Mouse (Mus musculus): ENCODE measurements around the gene Itga1. TPM values are rescaled to one million over a fixed set of nuclear protein-coding genes. Genes with fewer than 3 reads are reported as not detected.

The Itga1 gene
- polyA plus RNA-seq, 1 experiment = 3.5 TPM

GRCm38 (mm10) chr13:115006213-115006835 is 95.4 kb downstream of the Itga1 start:
- no peaks in the 10 kb centered on the region for H3K4me1 ChIP-seq (ENCODE audit: control insufficient read depth, insufficient read depth, insufficient read length, low read length)
- no peak for TF ChIP-seq POLR2A (IDR thresholded peaks at IDR 0.05; ENCODE audit: low read depth, low read length)
- TF ChIP-seq CTCF (IDR thresholded peaks at IDR 0.05; ENCODE audit: extremely low read depth, insufficient read length, insufficient replicate concordance, low read depth, low read length) = no peak
- no peaks in the 10 kb centered on the region for H3K27me3 ChIP-seq (ENCODE audit: control insufficient read depth, insufficient read depth, low read length)
- H3K36me3 ChIP-seq (ENCODE audit: control insufficient read depth, insufficient read depth, low read length) = peaks cover 5% of the 10 kb centered on the region
- WGBS = 71% methylated on average over 9 of the region's 9 CpGs
- H3K27ac ChIP-seq (ENCODE audit: insufficient read depth, low read depth, low read length) = no peak overlapping the region
- no peak overlapping the region for H3K4me3 ChIP-seq (ENCODE audit: low read depth, low read length)

DNA sequence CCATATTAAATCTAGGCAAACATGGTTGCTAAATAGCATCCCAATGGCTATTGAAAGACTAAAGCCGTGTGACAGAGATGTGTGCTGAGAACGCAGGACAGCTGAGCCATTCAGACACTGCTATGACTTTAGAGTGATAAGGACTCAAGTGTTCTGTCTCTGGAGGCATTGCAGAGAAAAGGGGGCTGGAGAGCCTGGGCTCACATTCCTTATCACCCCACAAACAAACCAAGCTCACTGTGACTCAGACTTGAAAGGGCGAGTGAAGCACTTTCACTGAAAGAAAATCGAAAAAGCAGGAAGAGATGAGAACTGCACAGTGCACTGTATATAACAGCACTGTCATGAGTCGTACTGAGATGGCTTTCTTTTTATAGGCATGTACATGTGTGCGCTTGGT is 96.4 kb downstream of the Itga1 start:
- Histone ChIP-seq H3K27ac (ENCODE audit: insufficient read depth, low read depth, low read length) (no peak overlapping the region), H3K27me3 (ENCODE audit: control insufficient read depth, insufficient read depth, low read length) (no peaks in the 10 kb centered on the region), H3K4me1 (ENCODE audit: control insufficient read depth, insufficient read depth, insufficient read length, low read length) (no peaks in the 10 kb centered on the region), H3K36me3 (ENCODE audit: control insufficient read depth, insufficient read depth, low read length) (peaks cover 2% of the 10 kb centered on the region), H3K4me3 (ENCODE audit: low read depth, low read length) (no peak overlapping the region)
- WGBS = 70% methylated on average over 6 of the region's 6 CpGs
- TF ChIP-seq POLR2A (IDR thresholded peaks at IDR 0.05; ENCODE audit: low read depth, low read length) = no peak
- no peak for TF ChIP-seq CTCF (IDR thresholded peaks at IDR 0.05; ENCODE audit: extremely low read depth, insufficient read length, insufficient replicate concordance, low read depth, low read length)

DNA sequence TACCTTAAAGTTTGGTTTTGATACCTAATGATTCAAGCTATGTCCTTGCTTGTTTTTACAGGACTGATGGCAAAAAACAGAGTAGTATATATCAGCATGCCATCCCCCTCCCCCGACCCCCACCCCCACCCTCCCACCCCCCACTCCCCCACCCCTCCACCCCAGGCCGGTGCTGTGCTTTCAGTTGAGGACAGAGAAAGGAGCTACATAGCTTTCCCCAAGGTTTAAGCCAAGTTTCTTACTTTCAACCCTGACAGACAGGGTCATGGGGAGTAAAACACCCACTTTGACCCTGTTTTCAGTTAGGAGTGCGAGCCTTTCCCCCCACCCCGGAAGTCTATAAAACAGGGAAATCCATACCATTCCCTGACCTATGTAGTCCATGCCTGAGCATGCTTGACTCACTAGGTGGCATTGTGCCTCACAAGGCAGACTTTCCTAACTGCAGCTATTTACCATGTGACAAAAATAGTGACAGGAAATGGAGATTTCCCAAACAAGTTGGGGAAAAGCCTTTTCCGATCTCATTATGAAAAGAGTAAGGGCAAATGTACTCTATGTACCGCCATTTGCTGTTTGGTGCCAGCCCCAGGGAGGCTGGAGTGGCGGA is 98.2 kb downstream of the Itga1 start:
- Histone ChIP-seq H3K27ac (ENCODE audit: insufficient read depth, low read depth, low read length) (no peak overlapping the region), H3K4me1 (ENCODE audit: control insufficient read depth, insufficient read depth, insufficient read length, low read length) (no peaks in the 10 kb centered on the region), H3K27me3 (ENCODE audit: control insufficient read depth, insufficient read depth, low read length) (no peaks in the 10 kb centered on the region), H3K4me3 (ENCODE audit: low read depth, low read length) (no peak overlapping the region), H3K36me3 (ENCODE audit: control insufficient read depth, insufficient read depth, low read length) (peaks cover 2% of the 10 kb centered on the region)
- TF ChIP-seq CTCF (IDR thresholded peaks at IDR 0.05; ENCODE audit: extremely low read depth, insufficient read length, insufficient replicate concordance, low read depth, low read length) (no peak), POLR2A (IDR thresholded peaks at IDR 0.05; ENCODE audit: low read depth, low read length) (no peak)
- WGBS = 57% methylated on average over 7 of the region's 7 CpGs

GRCm38 (mm10) chr13:115002837-115003236 is 98.9 kb downstream of the Itga1 start:
- Histone ChIP-seq H3K36me3 (ENCODE audit: control insufficient read depth, insufficient read depth, low read length) (peaks cover 2% of the 10 kb centered on the region), H3K4me3 (ENCODE audit: low read depth, low read length) (no peak overlapping the region), H3K27me3 (ENCODE audit: control insufficient read depth, insufficient read depth, low read length) (no peaks in the 10 kb centered on the region), H3K27ac (ENCODE audit: insufficient read depth, low read depth, low read length) (no peak overlapping the region), H3K4me1 (ENCODE audit: control insufficient read depth, insufficient read depth, insufficient read length, low read length) (no peaks in the 10 kb centered on the region)
- 79% methylated on average over 3 of the region's 3 CpGs for WGBS
- TF ChIP-seq POLR2A (IDR thresholded peaks at IDR 0.05; ENCODE audit: low read depth, low read length) (no peak), CTCF (IDR thresholded peaks at IDR 0.05; ENCODE audit: extremely low read depth, insufficient read length, insufficient replicate concordance, low read depth, low read length) (no peak)

- Histone ChIP-seq H3K36me3 (ENCODE audit: control insufficient read depth, insufficient read depth, low read length) (peaks cover 2% of the 10 kb centered on the region), H3K27ac (ENCODE audit: insufficient read depth, low read depth, low read length) (no peak overlapping the region), H3K27me3 (ENCODE audit: control insufficient read depth, insufficient read depth, low read length) (no peaks in the 10 kb centered on the region), H3K4me1 (ENCODE audit: control insufficient read depth, insufficient read depth, insufficient read length, low read length) (no peaks in the 10 kb centered on the region), H3K4me3 (ENCODE audit: low read depth, low read length) (no peak overlapping the region)
- WGBS = 82% methylated on average over 5 of the region's 5 CpGs
- TF ChIP-seq POLR2A (IDR thresholded peaks at IDR 0.05; ENCODE audit: low read depth, low read length) (no peak), CTCF (IDR thresholded peaks at IDR 0.05; ENCODE audit: extremely low read depth, insufficient read length, insufficient replicate concordance, low read depth, low read length) (no peak)
These were observed 99.6 kb downstream of the Itga1 start for GRCm38 (mm10) chr13:115002155-115002554.

- TF ChIP-seq POLR2A (IDR thresholded peaks at IDR 0.05; ENCODE audit: low read depth, low read length) (no peak), CTCF (IDR thresholded peaks at IDR 0.05; ENCODE audit: extremely low read depth, insufficient read length, insufficient replicate concordance, low read depth, low read length) (no peak)
- Histone ChIP-seq H3K4me1 (ENCODE audit: control insufficient read depth, insufficient read depth, insufficient read length, low read length) (no peaks in the 10 kb centered on the region), H3K36me3 (ENCODE audit: control insufficient read depth, insufficient read depth, low read length) (peaks cover 5% of the 10 kb centered on the region), H3K4me3 (ENCODE audit: low read depth, low read length) (no peak overlapping the region), H3K27me3 (ENCODE audit: control insufficient read depth, insufficient read depth, low read length) (no peaks in the 10 kb centered on the region), H3K27ac (ENCODE audit: insufficient read depth, low read depth, low read length) (no peak overlapping the region)
- WGBS = 85% methylated on average over 4 of the region's 4 CpGs
These were observed 102.2 kb downstream of the Itga1 start for GRCm38 (mm10) chr13:114999582-114999981.

GRCm38 (mm10) chr13:114998100-114998499 is 103.7 kb downstream of the Itga1 start:
- H3K36me3 ChIP-seq (ENCODE audit: control insufficient read depth, insufficient read depth, low read length) = peaks cover 6% of the 10 kb centered on the region
- no peak for TF ChIP-seq POLR2A (IDR thresholded peaks at IDR 0.05; ENCODE audit: low read depth, low read length)
- TF ChIP-seq CTCF (IDR thresholded peaks at IDR 0.05; ENCODE audit: extremely low read depth, insufficient read length, insufficient replicate concordance, low read depth, low read length) = no peak
- H3K4me1 ChIP-seq (ENCODE audit: control insufficient read depth, insufficient read depth, insufficient read length, low read length) = no peaks in the 10 kb centered on the region
- no peaks in the 10 kb centered on the region for H3K27me3 ChIP-seq (ENCODE audit: control insufficient read depth, insufficient read depth, low read length)
- WGBS = 90% methylated on average over 10 of the region's 10 CpGs
- no peak overlapping the region for H3K27ac ChIP-seq (ENCODE audit: insufficient read depth, low read depth, low read length)
- no peak overlapping the region for H3K4me3 ChIP-seq (ENCODE audit: low read depth, low read length)
